Mouse (Mus musculus) stomach, adult 2 months (tissue): ENCODE measurements around the gene Sis. TPM values are rescaled to one million over a fixed set of nuclear protein-coding genes. Genes with fewer than 3 reads are reported as not detected.

Experiments used
- polyA plus RNA-seq: library from polyadenylated mRNA; depleted of rRNA; stranded (reverse); fragments of >200 nt; gene quantifications from 2 replicates; pipeline ENCODE4 v1.2.3, GENCODE M21; 2012; rRNA removed

The Sis gene
- polyA plus RNA-seq = not detected in 2 replicates

GRCm38 (mm10) chr3:72967675-72968074 lies at the start of gene Sis:
Sis (minus strand) TSS chr3:72967863.

Other genes starting within 250 kb of the Sis start
- 0.32 and 0.40 TPM in 2 replicates for gene Slitrk3, start 89.9 kb upstream of the Sis start, polyA plus RNA-seq